Mouse (Mus musculus): ENCODE measurements around the gene Fem1b. TPM values are rescaled to one million over a fixed set of nuclear protein-coding genes. Genes with fewer than 3 reads are reported as not detected.

The Fem1b gene
- polyA plus RNA-seq, 1 experiment from 2014 or later, result 34.6 TPM

DNA sequence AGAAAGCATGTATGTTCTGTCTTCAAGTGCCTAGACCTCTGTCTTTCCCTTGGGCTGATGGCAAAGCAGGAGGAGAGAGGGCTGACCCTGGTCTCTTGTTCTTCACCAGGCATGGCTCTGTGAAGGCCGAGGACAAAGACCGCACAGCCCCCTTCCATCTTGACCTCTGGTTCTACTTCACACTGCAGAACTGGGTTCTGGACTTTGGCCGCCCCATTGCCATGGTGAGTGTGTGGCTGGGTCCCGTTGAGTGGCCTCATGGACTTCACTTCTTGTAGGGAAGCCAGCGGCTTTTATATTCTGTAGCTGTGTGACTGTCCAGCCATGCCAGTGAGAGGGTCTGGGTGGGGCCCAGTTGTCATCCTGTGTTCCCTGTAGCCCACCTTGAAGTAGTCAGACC is 32.7 kb upstream of the Fem1b start:
- ATAC-seq, result no peak

GRCm38 (mm10) chr9:62843356-62844024 is 31.8 kb upstream of the Fem1b start:
- H3K27me3 ChIP-seq, result no peaks in the 10 kb centered on the region
- no peak for ATAC-seq
- CTCF ChIA-PET, result no interaction called here
- no peak for TF ChIP-seq CTCF (IDR thresholded peaks at IDR 0.05)
- POLR2A ChIA-PET, result no interaction called here
- in situ Hi-C loops (cut with MboI; ENCODE audit: low pct_unique_long_range_greater_than_20kb), result no loop called here
- no peak for DNase-seq (ENCODE audit: low read depth, low spot score)

More for the DNA sequence above, 32.7 kb upstream of the Fem1b start:
- no peaks in the 10 kb centered on the region for H3K27me3 ChIP-seq
- POLR2A ChIA-PET, result no interaction called here
- TF ChIP-seq CTCF (IDR thresholded peaks at IDR 0.05), result no peak
- CTCF ChIA-PET, result interaction anchor here (0.9 kb wide), 1 partner anchor 280 kb away, joined by 3 read pairs; no protein-coding TSS in a partner anchor
- no peak for DNase-seq (ENCODE audit: low read depth, low spot score)
- in situ Hi-C loops (cut with MboI; ENCODE audit: low pct_unique_long_range_greater_than_20kb), result no loop called here

DNA sequence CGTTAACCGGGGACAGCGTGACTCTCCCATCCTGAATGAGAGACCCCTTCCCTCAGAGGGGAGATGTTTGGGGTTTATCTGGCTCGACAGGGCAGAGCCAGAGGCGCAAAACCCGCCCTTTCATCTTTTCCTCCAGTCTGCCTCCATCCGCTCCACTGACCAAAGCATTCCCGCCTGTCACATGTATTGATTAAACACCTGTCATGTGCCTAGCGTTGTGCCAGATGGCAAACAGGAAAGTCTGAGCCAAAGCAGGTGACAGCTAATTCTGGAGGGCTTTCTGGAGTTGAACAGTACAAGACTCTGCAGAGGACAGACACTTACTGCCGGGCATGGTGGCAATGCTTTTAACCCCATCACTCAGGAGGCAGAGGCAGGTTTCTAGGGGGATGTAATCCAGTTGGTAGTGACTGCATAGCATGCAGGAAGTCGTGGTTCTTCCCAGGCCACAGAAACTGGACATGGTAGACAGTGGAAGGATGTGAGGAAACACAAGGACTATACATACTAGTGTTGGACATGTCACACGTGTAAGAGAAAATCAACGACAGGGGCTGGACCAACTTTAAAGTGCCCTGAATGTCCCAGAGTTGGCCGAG is 27.5 kb upstream of the Fem1b start:
- CTCF ChIA-PET, result interaction anchor here (1.2 to 1.6 kb wide), 2 partner anchors 9 to 57 kb away, joined by 3 to 5 read pairs; no protein-coding TSS in a partner anchor
- POLR2A ChIA-PET, result interaction anchor here (0.5 kb wide), 1 partner anchor 50 kb away, joined by 3 read pairs; no protein-coding TSS in a partner anchor
- in situ Hi-C loops (cut with MboI; ENCODE audit: low pct_unique_long_range_greater_than_20kb), result no loop called here
- no peaks in the 10 kb centered on the region for H3K27me3 ChIP-seq
- no peak for DNase-seq (ENCODE audit: low read depth, low spot score)
- no peak for ATAC-seq
- no peak for TF ChIP-seq CTCF (IDR thresholded peaks at IDR 0.05)

- no peaks in the 10 kb centered on the region for H3K27me3 ChIP-seq
- ChIA-PET POLR2A (interaction anchor here (0.5 kb wide), 1 partner anchor 50 kb away, joined by 3 read pairs; no protein-coding TSS in a partner anchor), CTCF (interaction anchor here (1.2 to 1.6 kb wide), 3 partner anchors 9 to 56 kb away, joined by 3 to 5 read pairs (median 4); no protein-coding TSS in a partner anchor)
- TF ChIP-seq CTCF (IDR thresholded peaks at IDR 0.05), result no peak
- ATAC-seq (peak; percentile 74), DNase-seq (ENCODE audit: low read depth, low spot score) (no peak)
- in situ Hi-C loops (cut with MboI; ENCODE audit: low pct_unique_long_range_greater_than_20kb), result no loop called here
Measured at GRCm38 (mm10) chr9:62838506-62839171, 26.9 kb upstream of the Fem1b start, which contains the start of gene Cln6. Cln6 (plus strand) TSS chr9:62838785.

- H3K27me3 ChIP-seq, result no peaks in the 10 kb centered on the region
- ChIA-PET CTCF (interaction anchor here (1.2 to 1.6 kb wide), 3 partner anchors 10 to 56 kb away, joined by 3 to 5 read pairs (median 4); no protein-coding TSS in a partner anchor), POLR2A (no interaction called here)
- in situ Hi-C loops (cut with MboI; ENCODE audit: low pct_unique_long_range_greater_than_20kb), result no loop called here
- TF ChIP-seq CTCF (IDR thresholded peaks at IDR 0.05), result no peak
- ATAC-seq, result peak; percentile 19
- no peak for DNase-seq (ENCODE audit: low read depth, low spot score)
Measured at GRCm38 (mm10) chr9:62838146-62838505, 26.4 kb upstream of the Fem1b start.

- in situ Hi-C loops (cut with MboI; ENCODE audit: low pct_unique_long_range_greater_than_20kb), result no loop called here
- POLR2A ChIA-PET, result no interaction called here
- H3K27me3 ChIP-seq, result no peaks in the 10 kb centered on the region
- DNase-seq (ENCODE audit: low read depth, low spot score) (no peak), ATAC-seq (no peak)
- TF ChIP-seq CTCF (IDR thresholded peaks at IDR 0.05), result no peak
- CTCF ChIA-PET, result interaction anchor here (1.4 to 1.8 kb wide), 3 partner anchors 9 to 55 kb away, joined by 3 to 7 read pairs (median 4); no protein-coding TSS in a partner anchor
Measured at GRCm38 (mm10) chr9:62837611-62838010, 25.9 kb upstream of the Fem1b start.

GRCm38 (mm10) chr9:62835705-62836446 is 24.1 kb upstream of the Fem1b start:
- POLR2A ChIA-PET, result no interaction called here
- TF ChIP-seq CTCF (IDR thresholded peaks at IDR 0.05), result no peak
- ATAC-seq, result no peak
- CTCF ChIA-PET, result interaction anchor here (1.7 to 1.8 kb wide), 2 partner anchors 10 to 11 kb away, joined by 4 to 7 read pairs; no protein-coding TSS in a partner anchor
- no peak for DNase-seq (ENCODE audit: low read depth, low spot score)
- in situ Hi-C loops (cut with MboI; ENCODE audit: low pct_unique_long_range_greater_than_20kb), result no loop called here
- H3K27me3 ChIP-seq, result no peaks in the 10 kb centered on the region

GRCm38 (mm10) chr9:62834906-62835305 is 23.2 kb upstream of the Fem1b start:
- no peaks in the 10 kb centered on the region for H3K27me3 ChIP-seq
- in situ Hi-C loops (cut with MboI; ENCODE audit: low pct_unique_long_range_greater_than_20kb), result no loop called here
- ChIA-PET POLR2A (no interaction called here), CTCF (no interaction called here)
- no peak for ATAC-seq
- DNase-seq (ENCODE audit: low read depth, low spot score), result no peak
- no peak for TF ChIP-seq CTCF (IDR thresholded peaks at IDR 0.05)

- DNase-seq (ENCODE audit: low read depth, low spot score) (no peak), ATAC-seq (no peak)
- H3K27me3 ChIP-seq, result no peaks in the 10 kb centered on the region
- POLR2A ChIA-PET, result interaction anchor here (0.6 kb wide), 1 partner anchor 299 kb away, joined by 3 read pairs; no protein-coding TSS in a partner anchor
- CTCF ChIA-PET, result interaction anchor here (1.4 kb wide), 1 partner anchor 23 kb away, joined by 3 read pairs; no protein-coding TSS in a partner anchor
- TF ChIP-seq CTCF (IDR thresholded peaks at IDR 0.05), result no peak
- in situ Hi-C loops (cut with MboI; ENCODE audit: low pct_unique_long_range_greater_than_20kb), result no loop called here
Measured at GRCm38 (mm10) chr9:62829877-62830276, 18.1 kb upstream of the Fem1b start.

- in situ Hi-C loops (cut with MboI; ENCODE audit: low pct_unique_long_range_greater_than_20kb), result no loop called here
- peak; percentile 99 for TF ChIP-seq CTCF (IDR thresholded peaks at IDR 0.05)
- H3K27me3 ChIP-seq, result no peaks in the 10 kb centered on the region
- ATAC-seq (peak; percentile 89), DNase-seq (ENCODE audit: low read depth, low spot score) (peak; percentile 59)
- CTCF ChIA-PET, result interaction anchor here (0.6 to 1.6 kb wide), 12 partner anchors 10 to 544 kb away, joined by 3 to 8 read pairs (median 4); partner anchors contain the start of gene Cln6
- POLR2A ChIA-PET, result interaction anchor here (0.7 to 0.8 kb wide), 4 partner anchors 44 to 772 kb away, joined by 3 to 9 read pairs (median 4); no protein-coding TSS in a partner anchor
Measured at GRCm38 (mm10) chr9:62828662-62829086, 16.9 kb upstream of the Fem1b start.

Data from Patski (cell line).